Mouse (Mus musculus) mouse embryonic stem cell (cell line): ENCODE measurements around the gene Rhox4a.
"Not testable (repeated sequence)": the region's sequence is repeated elsewhere in the genome, so short reads cannot be mapped to it uniquely, and the experiment has no call there.

Source experiments
- in situ Hi-C, 2 experiments: fragments of 300-500 bp; cut with MboI; formaldehyde crosslinking; loops; 1 replicate in 1 of 2; 3 replicates in 1 of 2; pipeline ENCODE4 v1.14.3; 2019 to 2020; ENCODE audit warnings: low sequenced_read_pairs in 2 of 2, low pct_unique_long_range_greater_than_20kb in 1 of 2, mixed read lengths in 1 of 2; ENCODE audit not compliant: unreplicated experiment in 1 of 2

The Rhox4a gene

GRCm38 (mm10) chrX:37265038-37265437 is at the start of gene Rhox4a:
Rhox4a (plus strand) TSS chrX:37265338.
- in situ Hi-C loops: not testable (repeated sequence)

- in situ Hi-C loops: not testable (repeated sequence)
These were observed 43.0 kb upstream of the Rhox4a start, which contains the start of gene Rhox1 for GRCm38 (mm10) chrX:37222158-37222557. Rhox1 (minus strand) TSS chrX:37222258.

- in situ Hi-C loops: not testable (repeated sequence)
These were observed 20.5 kb upstream of the Rhox4a start, which contains the start of gene Rhox2a for GRCm38 (mm10) chrX:37244676-37245075. Rhox2a (plus strand) TSS chrX:37244976.

- in situ Hi-C loops: not testable (repeated sequence)
These were observed 15.5 kb upstream of the Rhox4a start, which contains the start of gene Rhox3a for GRCm38 (mm10) chrX:37249619-37250018. Rhox3a (plus strand) TSS chrX:37249919.
